Mouse (Mus musculus): ENCODE data around the gene Gba. TPM values are rescaled to one million over a fixed set of nuclear protein-coding genes. Genes with fewer than 3 reads are reported as not detected.

The Gba gene
- polyA plus RNA-seq, 1 experiment from 2014 or later, result 37.4 TPM

MicroRNAs encoded within 50 kb of the gene (microRNA counts, 519-probe panel; counts per million panel counts)
- microRNA mmu-miR-92b, result not detected

Small RNA genes within 50 kb of the gene (microRNA-seq; reads per million reads assigned to microRNA genes)
- 199 reads per million, percentile 63 among the genes with 10 or more reads in this experiment for gene Mir92b

Other genes starting within 250 kb of the Gba start
- 12.5 and 16.7 TPM in 2 replicates for gene Rusc1, start 109.6 kb upstream of the Gba start, polyA plus RNA-seq (2014; fragmentation: Nextera tagmentation; extraction: Ambion mirVana)
- not detected in 2 replicates for gene Gm43738, start 101.8 kb upstream of the Gba start, polyA plus RNA-seq (2014; fragmentation: Nextera tagmentation; extraction: Ambion mirVana)
- 186 and 191 TPM in 2 replicates for gene Fdps, start 101.0 kb upstream of the Gba start, polyA plus RNA-seq (2014; fragmentation: Nextera tagmentation; extraction: Ambion mirVana)
- gene Pklr, start 66.8 kb upstream of the Gba start, polyA plus RNA-seq (2014; fragmentation: Nextera tagmentation; extraction: Ambion mirVana), result 1.3 and 1.5 TPM in 2 replicates
- 0.49 and 0.73 TPM in 2 replicates for gene Hcn3, start 42.7 kb upstream of the Gba start, polyA plus RNA-seq (2014; fragmentation: Nextera tagmentation; extraction: Ambion mirVana)
- 33.8 and 35.1 TPM in 2 replicates for gene Clk2, start 38.1 kb upstream of the Gba start, polyA plus RNA-seq (2014; fragmentation: Nextera tagmentation; extraction: Ambion mirVana)
- 84.6 and 107 TPM in 2 replicates for gene Scamp3, start 25.5 kb upstream of the Gba start, polyA plus RNA-seq (2014; fragmentation: Nextera tagmentation; extraction: Ambion mirVana)
- gene Fam189b, start 19.8 kb upstream of the Gba start, polyA plus RNA-seq (2014; fragmentation: Nextera tagmentation; extraction: Ambion mirVana), result 34.5 and 49.3 TPM in 2 replicates
- gene Thbs3, start 12.3 kb downstream of the Gba start, polyA plus RNA-seq (2014; fragmentation: Nextera tagmentation; extraction: Ambion mirVana), result 12.5 and 13.2 TPM in 2 replicates
- gene Mtx1, start 24.2 kb downstream of the Gba start, polyA plus RNA-seq (2014; fragmentation: Nextera tagmentation; extraction: Ambion mirVana), result 217 and 259 TPM in 2 replicates
- gene Muc1, start 26.1 kb downstream of the Gba start, polyA plus RNA-seq (2014; fragmentation: Nextera tagmentation; extraction: Ambion mirVana), result 8.0 and 13.6 TPM in 2 replicates
- 321 and 407 TPM in 2 replicates for gene Krtcap2, start 43.0 kb downstream of the Gba start, polyA plus RNA-seq (2014; fragmentation: Nextera tagmentation; extraction: Ambion mirVana)
- 2.8 and 3.6 TPM in 2 replicates for gene Trim46, start 43.4 kb downstream of the Gba start, polyA plus RNA-seq (2014; fragmentation: Nextera tagmentation; extraction: Ambion mirVana)
- 134 and 200 TPM in 2 replicates for gene Dpm3, start 56.4 kb downstream of the Gba start, polyA plus RNA-seq (2014; fragmentation: Nextera tagmentation; extraction: Ambion mirVana)
- gene Slc50a1, start 67.6 kb downstream of the Gba start, polyA plus RNA-seq (2014; fragmentation: Nextera tagmentation; extraction: Ambion mirVana), result 55.1 and 64.1 TPM in 2 replicates
- 45.4 and 58.8 TPM in 2 replicates for gene Efna1, start 78.2 kb downstream of the Gba start, polyA plus RNA-seq (2014; fragmentation: Nextera tagmentation; extraction: Ambion mirVana)
- gene Efna3, start 120.0 kb downstream of the Gba start, polyA plus RNA-seq (2014; fragmentation: Nextera tagmentation; extraction: Ambion mirVana), result 9.7 and 10.1 TPM in 2 replicates
- gene Efna4, start 135.1 kb downstream of the Gba start, polyA plus RNA-seq (2014; fragmentation: Nextera tagmentation; extraction: Ambion mirVana), result 30.1 and 36.6 TPM in 2 replicates
- gene Adam15, start 147.1 kb downstream of the Gba start, polyA plus RNA-seq (2014; fragmentation: Nextera tagmentation; extraction: Ambion mirVana), result 35.9 and 47.1 TPM in 2 replicates
- gene Dcst2, start 159.0 kb downstream of the Gba start, polyA plus RNA-seq (2014; fragmentation: Nextera tagmentation; extraction: Ambion mirVana), result 0.18 and 0.30 TPM in 2 replicates
- 0.63 and 1.5 TPM in 2 replicates for gene Dcst1, start 162.3 kb downstream of the Gba start, polyA plus RNA-seq (2014; fragmentation: Nextera tagmentation; extraction: Ambion mirVana)
- 1.8 and 2.2 TPM in 2 replicates for gene Zbtb7b, start 191.8 kb downstream of the Gba start, polyA plus RNA-seq (2014; fragmentation: Nextera tagmentation; extraction: Ambion mirVana)
- not detected in 2 replicates for gene Lenep, start 199.9 kb downstream of the Gba start, polyA plus RNA-seq (2014; fragmentation: Nextera tagmentation; extraction: Ambion mirVana)
- gene Flad1, start 208.9 kb downstream of the Gba start, polyA plus RNA-seq (2014; fragmentation: Nextera tagmentation; extraction: Ambion mirVana), result 19.6 and 24.9 TPM in 2 replicates
- gene Cks1b, start 215.5 kb downstream of the Gba start, polyA plus RNA-seq (2014; fragmentation: Nextera tagmentation; extraction: Ambion mirVana), result 632 and 773 TPM in 2 replicates
- 42.8 and 64.0 TPM in 2 replicates for gene Shc1, start 215.5 kb downstream of the Gba start, polyA plus RNA-seq (2014; fragmentation: Nextera tagmentation; extraction: Ambion mirVana)
- gene Pygo2, start 227.3 kb downstream of the Gba start, polyA plus RNA-seq (2014; fragmentation: Nextera tagmentation; extraction: Ambion mirVana), result 45.7 and 53.0 TPM in 2 replicates
- gene Pbxip1, start 233.8 kb downstream of the Gba start, polyA plus RNA-seq (2014; fragmentation: Nextera tagmentation; extraction: Ambion mirVana), result 15.5 and 19.4 TPM in 2 replicates

All from kidney, embryonic 14.5 days (tissue).